Mouse (Mus musculus): ENCODE measurements around the gene Ttbk1.
"Not testable (repeated sequence)": the region's sequence is repeated elsewhere in the genome, so short reads cannot be mapped to it uniquely, and the experiment has no call there.

Gene Ttbk1

GRCm38 (mm10) chr17:46487431-46487830, at the start of gene Ttbk1:
Gene Ttbk1 (minus strand): TSS chr17:46487675.
- DNase-seq = peak; percentile 82 to 90

- DNase-seq = peak; percentile 85 to 91
Observed at GRCm38 (mm10) chr17:46525579-46526307, 38.3 kb upstream of the Ttbk1 start.

- DNase-seq = no peak
Observed at GRCm38 (mm10) chr17:46525065-46525464, 37.6 kb upstream of the Ttbk1 start.

- peak in 1 of 2 experiments; percentile 46 for DNase-seq
Observed at GRCm38 (mm10) chr17:46521963-46522668, 34.6 kb upstream of the Ttbk1 start.

- DNase-seq = no peak
Observed at GRCm38 (mm10) chr17:46521174-46521573, 33.7 kb upstream of the Ttbk1 start.

- DNase-seq = no peak
Observed at GRCm38 (mm10) chr17:46520385-46520979, 33.0 kb upstream of the Ttbk1 start.

- DNase-seq = no peak
Observed at GRCm38 (mm10) chr17:46519971-46520370, 32.5 kb upstream of the Ttbk1 start.

GRCm38 (mm10) chr17:46513329-46513728, 25.9 kb upstream of the Ttbk1 start:
- DNase-seq = no peak

- DNase-seq = no peak
Observed at GRCm38 (mm10) chr17:46511059-46511710, 23.7 kb upstream of the Ttbk1 start.

GRCm38 (mm10) chr17:46505617-46506016, 18.1 kb upstream of the Ttbk1 start:
- DNase-seq = no peak

GRCm38 (mm10) chr17:46503847-46504638, 16.6 kb upstream of the Ttbk1 start:
- DNase-seq = no peak

GRCm38 (mm10) chr17:46502775-46503174, 15.3 kb upstream of the Ttbk1 start:
- DNase-seq = no peak

- DNase-seq = no peak
Observed at GRCm38 (mm10) chr17:46497956-46498355, 10.5 kb upstream of the Ttbk1 start.

- peak; percentile 81 to 88 for DNase-seq
Observed at GRCm38 (mm10) chr17:46496623-46497434, 9.4 kb upstream of the Ttbk1 start, which contains the start of gene Dnph1. Gene Dnph1 (plus strand): TSS chr17:46496711.

- DNase-seq = not testable (repeated sequence)
Observed at GRCm38 (mm10) chr17:46496081-46496480, 8.6 kb upstream of the Ttbk1 start.

- no peak for DNase-seq
Observed at GRCm38 (mm10) chr17:46495486-46495885, 8.0 kb upstream of the Ttbk1 start.

- DNase-seq = no peak
Observed at GRCm38 (mm10) chr17:46486995-46487394, 480 bp downstream of the Ttbk1 start.

GRCm38 (mm10) chr17:46484461-46484875, 3.0 kb downstream of the Ttbk1 start:
- DNase-seq = peak; percentile 61 to 67

- peak; percentile 66 to 71 for DNase-seq
Observed at GRCm38 (mm10) chr17:46484021-46484431, 3.4 kb downstream of the Ttbk1 start.

- peak; percentile 82 to 84 for DNase-seq
Observed at GRCm38 (mm10) chr17:46483561-46484001, 3.9 kb downstream of the Ttbk1 start.

GRCm38 (mm10) chr17:46477286-46477685, 10.2 kb downstream of the Ttbk1 start:
- no peak for DNase-seq

All from cerebellum, postnatal 25 days (tissue).